Mouse (Mus musculus): ENCODE measurements at regions not wholly inside any gene's neighbourhood (a gene's known extent, or its start where the extent isn't known, plus 50 kb on each side); places are given as distances from the start of the nearest gene placed in this dataset.
"Not testable (repeated sequence)": the region's sequence is repeated elsewhere in the genome, so short reads cannot be mapped to it uniquely, and the experiment has no call there.

DNA sequence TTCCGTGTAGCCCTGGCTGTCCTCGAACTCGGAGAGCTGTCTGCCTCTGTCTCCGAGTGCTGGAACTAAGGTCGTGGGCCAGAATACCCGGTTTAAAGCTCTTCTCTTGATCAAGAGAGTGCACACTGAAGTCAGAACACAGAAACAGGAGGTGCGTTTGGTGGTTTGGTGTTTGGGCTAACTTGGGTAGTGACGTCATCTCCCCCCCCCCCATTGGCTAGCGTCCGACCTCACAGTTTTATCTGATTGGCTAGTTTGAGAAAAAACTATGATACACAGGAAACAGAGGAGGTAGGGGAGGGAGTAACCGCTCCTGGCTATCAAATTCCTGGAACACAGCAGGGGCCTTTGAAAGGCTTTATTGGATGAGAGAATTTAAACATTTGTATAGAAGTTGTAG lies 60.2 kb upstream of the Pim1 start:
- CTCF ChIA-PET = no interaction called here

GRCm38 (mm10) chr17:29430806-29431205 lies 59.7 kb upstream of the Pim1 start:
- CTCF ChIA-PET = no interaction called here

- CTCF ChIA-PET = interaction anchor here (0.6 kb wide), 1 partner anchor 218 kb away, joined by 7 read pairs; no protein-coding TSS in a partner anchor
Observed at GRCm38 (mm10) chr17:29431553-29432297, 58.8 kb upstream of the Pim1 start.

DNA sequence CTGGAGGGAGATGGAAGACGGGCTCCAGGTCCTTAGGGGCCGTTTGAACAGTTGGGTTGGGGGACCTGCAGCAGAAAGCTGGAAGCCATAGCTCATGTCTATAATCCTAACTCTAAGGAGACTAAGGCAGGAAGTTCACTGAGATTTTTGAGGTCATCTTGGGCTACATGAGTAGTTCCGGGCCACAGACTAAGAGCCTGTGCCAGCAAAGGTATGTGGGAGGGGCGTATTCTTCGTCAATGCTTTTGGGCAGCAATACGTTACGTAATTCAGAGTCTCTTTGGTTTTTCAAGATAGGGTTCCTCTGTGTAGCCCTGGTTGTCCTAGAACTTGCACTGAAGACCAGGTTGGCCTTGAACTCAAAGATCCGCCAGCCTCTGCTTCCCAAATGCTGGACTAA lies 57.9 kb upstream of the Pim1 start:
- CTCF ChIA-PET = interaction anchor here (1.1 kb wide), 1 partner anchor 8 kb away, joined by 4 read pairs; no protein-coding TSS in a partner anchor

GRCm38 (mm10) chr17:29433370-29433769 lies 57.2 kb upstream of the Pim1 start:
- CTCF ChIA-PET = interaction anchor here (0.6 to 1.1 kb wide), 2 partner anchors 9 to 128 kb away, joined by 4 to 7 read pairs; no protein-coding TSS in a partner anchor

DNA sequence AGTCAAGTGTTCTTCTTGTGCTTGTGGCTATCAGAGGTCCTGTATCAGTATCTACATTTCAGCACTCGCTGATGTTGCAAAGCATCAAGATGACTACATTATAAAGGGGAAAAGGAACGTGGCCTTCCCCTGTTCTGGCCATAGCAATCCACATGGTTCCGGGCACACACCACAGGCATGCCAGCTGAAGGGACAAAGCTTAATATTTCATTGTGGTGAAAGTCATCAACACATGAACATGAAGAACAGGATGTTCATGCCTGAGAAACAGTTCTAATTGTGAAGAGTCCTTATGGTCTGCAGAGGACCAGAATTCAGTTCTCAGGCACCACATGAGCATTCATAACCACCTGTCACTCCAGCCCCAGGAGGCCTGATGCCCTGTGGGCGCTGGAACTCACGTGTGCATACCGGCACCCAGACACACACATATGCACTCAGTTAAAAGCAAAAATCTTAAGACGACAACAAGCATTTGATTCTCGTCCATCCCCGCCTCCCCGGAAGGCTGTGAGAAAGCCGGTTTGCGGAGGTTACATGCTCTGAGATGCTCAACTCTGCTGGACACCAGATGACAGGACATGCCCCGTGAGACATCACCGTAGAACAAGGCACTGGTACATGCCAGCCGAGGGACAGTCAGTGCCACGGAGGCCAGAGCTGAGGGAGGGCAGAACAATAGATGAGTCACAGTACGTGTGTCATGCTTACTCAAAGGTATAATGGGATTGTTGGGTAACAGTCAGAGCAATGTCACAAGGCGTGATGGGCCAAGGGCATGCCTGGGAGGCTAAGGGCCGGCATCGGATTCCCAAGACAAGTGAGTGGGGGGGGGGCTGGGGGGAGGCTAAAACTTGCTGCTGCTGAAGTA lies 56.2 kb upstream of the Pim1 start:
- CTCF ChIA-PET = no interaction called here

GRCm38 (mm10) chr17:29435345-29436006 lies 55.1 kb upstream of the Pim1 start:
- CTCF ChIA-PET = no interaction called here

DNA sequence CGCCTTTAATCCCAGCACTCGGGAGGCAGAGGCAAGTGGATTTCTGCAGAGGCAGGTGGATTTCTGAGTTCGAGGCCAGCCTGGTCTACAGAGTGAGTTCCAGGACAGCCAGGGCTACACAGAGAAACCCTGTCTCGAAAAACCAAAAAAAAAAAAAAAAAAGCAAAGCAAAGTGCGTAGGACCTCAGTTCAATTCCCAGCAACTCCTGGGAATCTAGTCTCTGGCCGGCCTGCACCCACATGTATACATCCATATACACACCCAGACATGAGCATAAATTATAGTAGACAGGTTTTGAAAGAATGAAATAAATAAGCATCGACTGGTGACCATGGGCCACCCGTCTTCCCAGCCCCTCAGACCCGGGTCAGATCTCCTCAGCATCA lies 54.1 kb upstream of the Pim1 start:
- CTCF ChIA-PET = not testable (repeated sequence)

DNA sequence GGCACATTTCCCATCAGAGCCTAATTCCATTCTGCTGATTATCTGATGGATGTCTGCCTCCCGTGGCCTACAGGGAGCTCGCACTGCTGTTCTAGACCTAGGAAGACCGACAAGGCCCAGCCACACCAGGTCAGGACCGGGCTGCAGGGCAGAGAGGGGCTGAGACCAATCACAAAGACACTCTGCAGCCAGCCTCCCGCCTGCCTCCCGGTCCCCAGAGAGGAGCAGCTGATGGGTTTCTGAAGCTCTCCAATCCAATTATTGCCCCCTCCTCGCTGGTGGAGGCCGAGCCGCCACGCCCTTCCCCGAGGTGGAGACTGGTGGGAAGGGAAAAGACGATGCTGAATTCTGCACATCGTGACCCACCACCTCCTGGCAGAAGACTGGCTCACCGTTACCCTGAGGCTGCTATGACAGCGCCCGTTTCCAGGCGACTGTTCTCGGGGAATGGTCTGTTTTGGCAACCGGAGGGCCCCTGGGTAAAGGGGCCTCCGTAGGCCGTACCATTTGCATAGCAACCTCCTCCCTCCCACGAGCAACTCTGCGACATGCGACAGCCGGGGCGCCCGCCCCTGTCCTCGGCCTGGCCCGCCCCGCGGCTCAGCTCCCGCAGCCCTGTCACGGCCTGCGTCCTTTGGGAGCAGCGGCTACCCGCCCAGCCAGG lies 53.5 kb upstream of the Pim1 start:
- CTCF ChIA-PET = interaction anchor here (0.6 kb wide), 1 partner anchor 47 kb away, joined by 3 read pairs; no protein-coding TSS in a partner anchor

DNA sequence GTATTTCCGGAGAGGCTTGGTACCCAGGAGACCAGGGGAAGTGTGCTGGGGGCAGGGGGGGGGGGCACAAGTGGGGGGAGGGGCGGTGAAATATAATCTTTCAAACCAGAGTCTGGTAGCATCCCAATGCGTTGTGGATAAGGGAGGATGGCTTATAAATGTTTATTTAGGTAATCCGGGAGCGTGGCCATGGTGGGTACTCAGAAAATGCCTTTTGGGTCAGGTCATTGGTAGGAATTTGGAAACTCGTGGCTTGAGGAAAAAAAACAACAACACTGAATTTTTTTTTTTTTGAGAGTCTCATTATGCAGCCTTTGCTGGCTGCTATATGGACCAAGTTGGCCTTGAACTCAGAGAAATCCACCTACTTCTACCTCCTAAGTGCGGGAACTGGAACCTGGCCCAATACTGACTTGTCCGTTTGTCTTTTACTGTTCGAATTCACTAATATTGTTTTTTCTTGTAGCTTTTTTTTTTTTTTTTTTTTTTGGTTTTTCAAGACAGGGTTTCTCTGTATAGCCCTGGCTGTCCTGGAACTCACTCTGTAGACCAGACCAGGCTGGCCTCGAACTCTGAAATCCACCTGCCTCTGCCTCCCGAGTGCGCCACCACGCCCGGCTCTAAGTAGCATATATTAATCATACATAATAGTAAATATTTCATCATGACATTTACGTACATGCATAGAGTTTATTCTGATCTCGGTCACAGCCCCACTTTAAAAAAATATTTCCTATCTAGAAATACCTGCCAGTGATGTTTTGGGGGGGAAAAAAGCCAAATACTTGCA lies 52.8 kb upstream of the Pim1 start:
- CTCF ChIA-PET = interaction anchor here (0.6 kb wide), 1 partner anchor 46 kb away, joined by 3 read pairs; no protein-coding TSS in a partner anchor

DNA sequence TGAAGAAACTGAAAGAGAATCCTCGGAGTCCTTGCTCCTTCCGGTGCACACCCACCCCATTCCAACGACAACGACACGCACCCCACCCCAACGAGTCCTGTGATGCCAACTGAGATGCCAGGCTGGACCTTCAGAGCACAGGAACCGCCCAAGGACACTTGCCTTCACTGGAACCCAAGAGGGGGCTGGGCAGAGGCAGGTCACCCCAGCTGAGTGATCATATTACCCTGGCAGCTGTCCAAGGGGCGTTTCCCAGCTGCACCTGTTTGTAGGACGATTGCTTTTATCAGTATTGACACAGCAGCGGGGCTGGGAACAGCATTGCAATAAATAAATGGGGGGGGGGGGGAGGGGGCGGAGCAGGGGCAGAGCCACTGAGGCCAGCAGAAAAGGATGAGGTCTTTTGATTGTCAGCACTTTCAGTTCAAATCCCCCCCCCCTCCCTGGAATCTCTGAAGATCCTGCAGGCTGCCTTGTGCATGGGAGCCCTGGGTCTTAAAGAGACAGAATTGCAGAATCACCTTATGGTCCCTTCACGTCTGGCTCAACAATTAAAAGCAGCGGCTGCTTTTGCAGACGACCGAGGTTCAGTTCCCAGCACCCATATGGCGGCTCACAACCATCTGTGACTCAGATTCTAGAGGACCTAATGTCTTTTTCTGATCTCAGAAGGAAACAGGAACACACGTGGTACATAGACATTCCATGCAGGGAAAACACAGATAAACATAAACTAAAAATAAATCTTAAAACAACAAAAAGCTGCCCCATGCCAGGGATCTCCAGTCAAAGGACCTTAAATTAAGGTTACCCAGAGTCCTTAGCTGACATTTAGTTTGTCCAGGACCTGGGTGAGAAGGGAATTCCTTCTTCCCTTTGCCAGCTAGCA lies 52.0 kb upstream of the Pim1 start:
- CTCF ChIA-PET = interaction anchor here (0.9 kb wide), 1 partner anchor 91 kb away, joined by 3 read pairs; the partner anchor contains the start of gene Mtch1

- CTCF ChIA-PET = no interaction called here
Observed at GRCm38 (mm10) chr17:29439992-29440391, 50.6 kb upstream of the Pim1 start.

DNA sequence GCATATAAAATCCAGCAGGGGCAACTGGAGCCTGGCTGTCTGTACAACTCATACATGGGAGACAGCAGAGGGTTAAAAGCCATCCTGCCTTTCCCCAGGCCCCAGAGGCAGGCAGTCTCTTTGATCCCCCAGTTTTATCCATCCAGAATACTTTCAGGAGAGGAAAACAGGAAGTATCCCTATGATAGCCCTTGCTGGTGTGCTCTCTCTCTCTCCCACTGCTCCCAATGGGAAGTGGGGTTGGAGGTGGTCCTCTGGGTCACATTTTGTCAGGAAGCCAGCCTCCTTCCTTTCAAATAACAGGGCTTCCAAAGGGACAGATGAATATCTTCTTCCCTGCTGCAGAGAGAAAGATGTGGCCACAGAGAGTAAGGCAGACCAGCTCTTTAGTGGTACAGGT lies 50.1 kb upstream of the Pim1 start:
- CTCF ChIA-PET = no interaction called here

Data from spleen, embryonic (tissue).